Mouse (Mus musculus): ENCODE measurements around the gene Map7.

- TF ChIP-seq CTCF (IDR thresholded peaks at IDR 0.05; ENCODE audit: borderline replicate concordance, insufficient read depth, low read depth, low read length) (no peak), POLR2A (IDR thresholded peaks at IDR 0.05; ENCODE audit: borderline replicate concordance, insufficient read depth, low read length) (no peak)
Measured at GRCm38 (mm10) chr10:20257054-20257643, 108.9 kb downstream of the Map7 start.
